Mouse (Mus musculus) spleen, adult 2 months (tissue): Measurements from ENCODE around the gene Hist1h4h.

ENCODE experiments used
- CTCF ChIP-seq: fragments of 200-500 bp; IDR thresholded peaks from 2 replicates; pipeline ENCODE4 v1.5.1; 2011; ENCODE audit warnings: mild to moderate bottlenecking, inconsistent platforms; ENCODE audit not compliant: insufficient read depth, insufficient read length, insufficient replicate concordance; ENCODE audit errors: extremely low read depth
- POLR2A ChIP-seq: fragments of 200-500 bp; IDR thresholded peaks from 2 replicates; pipeline ENCODE4 v1.6.1; 2011; ENCODE audit warnings: low read depth, low read length, inconsistent platforms

DNA sequence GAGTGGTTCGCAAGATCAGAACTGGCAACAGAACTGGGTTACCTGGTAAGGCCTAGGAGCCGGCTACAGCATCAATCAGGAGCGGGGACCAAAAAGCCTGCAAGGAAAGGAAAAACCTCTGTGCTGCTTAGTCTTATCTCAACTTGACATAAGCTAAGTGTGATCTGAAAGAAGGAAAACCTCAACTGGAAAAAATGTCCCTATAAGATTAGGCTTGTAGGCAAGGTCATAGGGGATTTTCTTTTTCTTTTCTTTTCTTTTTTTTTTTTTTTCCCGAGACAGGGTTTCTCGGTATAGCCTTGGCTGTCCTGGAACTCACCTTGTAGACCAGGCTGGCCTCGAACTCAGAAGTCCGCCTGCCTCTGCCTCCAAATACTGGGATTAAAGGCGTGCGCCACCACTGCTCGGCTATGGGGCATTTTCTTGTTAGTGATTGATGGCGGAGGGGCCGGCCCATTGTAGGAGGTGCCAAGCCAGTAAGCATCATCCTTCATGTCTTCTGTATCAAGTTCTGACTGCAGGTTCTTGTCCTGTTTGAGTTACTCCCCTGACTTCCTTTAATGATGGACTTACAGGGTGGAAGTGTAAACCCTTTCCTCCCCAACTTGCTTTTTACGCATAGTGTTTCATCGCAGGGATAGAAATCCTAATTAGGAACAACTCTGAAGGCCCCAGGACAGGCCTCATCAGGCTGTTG is 23.9 kb upstream of the Hist1h4h start:
- no peak for TF ChIP-seq POLR2A
- no peak for TF ChIP-seq CTCF
